Mouse (Mus musculus): ENCODE data around the gene Cnot3. TPM values are rescaled to one million over a fixed set of nuclear protein-coding genes. Genes with fewer than 3 reads are reported as not detected.
A peak's percentile ranks its signal among the peaks of the same experiment; 100 is the strongest.
"Not testable (repeated sequence)": the region's sequence is repeated elsewhere in the genome, so short reads cannot be mapped to it uniquely, and the experiment has no call there.

The Cnot3 gene
- polyA plus RNA-seq, 1 experiment from 2014 or later = 38.9 TPM

- no peak overlapping the region for H3K4me2 ChIP-seq (ENCODE audit: low read length)
- no peaks in the 10 kb centered on the region for H3K9me3 ChIP-seq (replicated peaks; ENCODE audit: control insufficient read depth, low read length, poor library complexity, severe bottlenecking)
- no peaks in the 10 kb centered on the region for H3K27me3 ChIP-seq (ENCODE audit: control insufficient read depth, insufficient read depth, low read depth, low read length)
- 83% methylated on average over 31 of the region's 31 CpGs for WGBS
- H3K4me3 ChIP-seq (ENCODE audit: low read depth, low read length) = no peak overlapping the region
- ATAC-seq = no peak
- peaks cover 22% of the 10 kb centered on the region for H3K4me1 ChIP-seq (ENCODE audit: control insufficient read depth, insufficient read depth, low read length)
- peak overlapping the region; percentile 87 for H3K27ac ChIP-seq (ENCODE audit: low read length)
- peaks cover 21% of the 10 kb centered on the region for H3K36me3 ChIP-seq (ENCODE audit: control insufficient read depth, insufficient read depth, low read length)
- H3K9ac ChIP-seq (ENCODE audit: low read depth, low read length) = no peak overlapping the region
These were observed 40.5 kb downstream of the Cnot3 start for GRCm38 (mm10) chr7:3685400-3686187.

- peak overlapping the region; percentile 99 for H3K9ac ChIP-seq (ENCODE audit: low read depth, low read length)
- peaks cover 27% of the 10 kb centered on the region for H3K4me1 ChIP-seq (ENCODE audit: control insufficient read depth, insufficient read depth, low read length)
- H3K4me3 ChIP-seq (ENCODE audit: low read depth, low read length) = peak overlapping the region; percentile 85
- H3K36me3 ChIP-seq (ENCODE audit: control insufficient read depth, insufficient read depth, low read length) = peaks cover 13% of the 10 kb centered on the region; the same call in 1 of the 2 replicates
- peak overlapping the region; percentile 86 for H3K4me2 ChIP-seq (ENCODE audit: low read length)
- 44% methylated on average over 3 of the region's 3 CpGs for WGBS
- ATAC-seq = no peak
- H3K9me3 ChIP-seq (replicated peaks; ENCODE audit: control insufficient read depth, low read length, poor library complexity, severe bottlenecking) = no peaks in the 10 kb centered on the region
- H3K27me3 ChIP-seq (ENCODE audit: control insufficient read depth, insufficient read depth, low read depth, low read length) = no peaks in the 10 kb centered on the region
- H3K27ac ChIP-seq (ENCODE audit: low read length) = peak overlapping the region; percentile 96
These were observed 46.9 kb downstream of the Cnot3 start for GRCm38 (mm10) chr7:3691919-3692318.

GRCm38 (mm10) chr7:3692382-3692986 lies 47.4 kb downstream of the Cnot3 start, which contains the start of gene Tsen34:
Tsen34 (plus strand) TSS chr7:3692863.
- H3K9ac ChIP-seq (ENCODE audit: low read depth, low read length) = peak within 1 kb of the TSS; percentile 99
- no peaks in the 10 kb centered on the region for H3K9me3 ChIP-seq (replicated peaks; ENCODE audit: control insufficient read depth, low read length, poor library complexity, severe bottlenecking)
- peak within 1 kb of the TSS; percentile 86 for H3K4me2 ChIP-seq (ENCODE audit: low read length)
- H3K27me3 ChIP-seq (ENCODE audit: control insufficient read depth, insufficient read depth, low read depth, low read length) = no peaks in the 10 kb centered on the region
- H3K36me3 ChIP-seq (ENCODE audit: control insufficient read depth, insufficient read depth, low read length) = peaks cover 17% of the 10 kb centered on the region
- peak within 1 kb of the TSS; percentile 96 for H3K27ac ChIP-seq (ENCODE audit: low read length)
- 0% methylated on average over 49 of the region's 49 CpGs for WGBS
- ATAC-seq = peak; percentile 79
- peaks cover 32% of the 10 kb centered on the region for H3K4me1 ChIP-seq (ENCODE audit: control insufficient read depth, insufficient read depth, low read length)
- peak within 1 kb of the TSS; percentile 85 for H3K4me3 ChIP-seq (ENCODE audit: low read depth, low read length)

GRCm38 (mm10) chr7:3692987-3693808 lies 48.1 kb downstream of the Cnot3 start, which contains the start of gene Mboat7:
Mboat7 (minus strand) TSS chr7:3693523.
- Histone ChIP-seq H3K4me1 (ENCODE audit: control insufficient read depth, insufficient read depth, low read length) (peaks cover 32% of the 10 kb centered on the region), H3K27ac (ENCODE audit: low read length) (peak within 1 kb of the TSS; percentile 96), H3K9me3 (replicated peaks; ENCODE audit: control insufficient read depth, low read length, poor library complexity, severe bottlenecking) (no peaks in the 10 kb centered on the region), H3K4me3 (ENCODE audit: low read depth, low read length) (peak within 1 kb of the TSS; percentile 85), H3K27me3 (ENCODE audit: control insufficient read depth, insufficient read depth, low read depth, low read length) (no peaks in the 10 kb centered on the region), H3K4me2 (ENCODE audit: low read length) (peak within 1 kb of the TSS; percentile 86), H3K9ac (ENCODE audit: low read depth, low read length) (peak within 1 kb of the TSS; percentile 99), H3K36me3 (ENCODE audit: control insufficient read depth, insufficient read depth, low read length) (peaks cover 17% of the 10 kb centered on the region)
- peak; percentile 94 for ATAC-seq
- WGBS = under 1% methylated on average over 55 of the region's 55 CpGs

GRCm38 (mm10) chr7:3693809-3694075 lies 48.7 kb downstream of the Cnot3 start:
- no peak for ATAC-seq
- under 1% methylated on average over 18 of the region's 18 CpGs for WGBS
- H3K4me2 ChIP-seq (ENCODE audit: low read length) = peak overlapping the region; percentile 86

GRCm38 (mm10) chr7:3694076-3694948 lies 49.2 kb downstream of the Cnot3 start:
- H3K9me3 ChIP-seq (replicated peaks; ENCODE audit: control insufficient read depth, low read length, poor library complexity, severe bottlenecking) = no peaks in the 10 kb centered on the region
- peak overlapping the region; percentile 85 for H3K4me3 ChIP-seq (ENCODE audit: low read depth, low read length)
- H3K4me2 ChIP-seq (ENCODE audit: low read length) = peak overlapping the region; percentile 86
- peak overlapping the region; percentile 69 for H3K9ac ChIP-seq (ENCODE audit: low read depth, low read length)
- peaks cover 32% of the 10 kb centered on the region for H3K4me1 ChIP-seq (ENCODE audit: control insufficient read depth, insufficient read depth, low read length)
- peak; percentile 31 for ATAC-seq
- peaks cover 20% of the 10 kb centered on the region for H3K36me3 ChIP-seq (ENCODE audit: control insufficient read depth, insufficient read depth, low read length)
- no peaks in the 10 kb centered on the region for H3K27me3 ChIP-seq (ENCODE audit: control insufficient read depth, insufficient read depth, low read depth, low read length)
- WGBS = 0% methylated on average over 42 of the region's 55 CpGs
- peak overlapping the region; percentile 96 for H3K27ac ChIP-seq (ENCODE audit: low read length)

More at GRCm38 (mm10) chr7:3693809-3694075, 48.7 kb downstream of the Cnot3 start:
- H3K9ac ChIP-seq (ENCODE audit: low read depth, low read length) = peak overlapping the region; percentile 69
- H3K27ac ChIP-seq (ENCODE audit: low read length) = peak overlapping the region; percentile 96
- no peaks in the 10 kb centered on the region for H3K9me3 ChIP-seq (replicated peaks; ENCODE audit: control insufficient read depth, low read length, poor library complexity, severe bottlenecking)
- H3K27me3 ChIP-seq (ENCODE audit: control insufficient read depth, insufficient read depth, low read depth, low read length) = no peaks in the 10 kb centered on the region
- peaks cover 17% of the 10 kb centered on the region for H3K36me3 ChIP-seq (ENCODE audit: control insufficient read depth, insufficient read depth, low read length)
- peaks cover 32% of the 10 kb centered on the region for H3K4me1 ChIP-seq (ENCODE audit: control insufficient read depth, insufficient read depth, low read length)
- peak overlapping the region; percentile 85 for H3K4me3 ChIP-seq (ENCODE audit: low read depth, low read length)

GRCm38 (mm10) chr7:3694949-3695305 lies 49.9 kb downstream of the Cnot3 start:
- not testable (repeated sequence) for H3K9me3 ChIP-seq (replicated peaks; ENCODE audit: control insufficient read depth, low read length, poor library complexity, severe bottlenecking); H3K27me3 ChIP-seq (ENCODE audit: control insufficient read depth, insufficient read depth, low read depth, low read length); ATAC-seq
- peak overlapping the region; percentile 86 for H3K4me2 ChIP-seq (ENCODE audit: low read length)
- peak overlapping the region; percentile 85 for H3K4me3 ChIP-seq (ENCODE audit: low read depth, low read length)
- H3K27ac ChIP-seq (ENCODE audit: low read length) = peak overlapping the region; percentile 96
- H3K9ac ChIP-seq (ENCODE audit: low read depth, low read length) = peak overlapping the region; percentile 69
- H3K4me1 ChIP-seq (ENCODE audit: control insufficient read depth, insufficient read depth, low read length) = peaks cover 32% of the 10 kb centered on the region
- H3K36me3 ChIP-seq (ENCODE audit: control insufficient read depth, insufficient read depth, low read length) = peaks cover 21% of the 10 kb centered on the region
- WGBS = 8% methylated on average over 9 of the region's 9 CpGs

- whole genome bisulfite sequencing = 97% methylated on average over 6 of the region's 6 CpGs
- Histone ChIP-seq H3K9me3 (replicated peaks; ENCODE audit: control insufficient read depth, low read length, poor library complexity, severe bottlenecking) (no peaks in the 10 kb centered on the region), H3K4me1 (ENCODE audit: control insufficient read depth, insufficient read depth, low read length) (peaks cover 20% of the 10 kb centered on the region), H3K36me3 (ENCODE audit: control insufficient read depth, insufficient read depth, low read length) (peaks cover 27% of the 10 kb centered on the region), H3K27ac (ENCODE audit: low read length) (no peak overlapping the region), H3K27me3 (ENCODE audit: control insufficient read depth, insufficient read depth, low read depth, low read length) (no peaks in the 10 kb centered on the region), H3K4me3 (ENCODE audit: low read depth, low read length) (no peak overlapping the region), H3K4me2 (ENCODE audit: low read length) (no peak overlapping the region), H3K9ac (ENCODE audit: low read depth, low read length) (no peak overlapping the region)
- no peak for ATAC-seq
These were observed 53.4 kb downstream of the Cnot3 start for GRCm38 (mm10) chr7:3698471-3698870.
